Mouse (Mus musculus) ES-E14 (cell line): Measurements from ENCODE around the gene Wiz. TPM values are rescaled to one million over a fixed set of nuclear protein-coding genes. Genes with fewer than 3 reads are reported as not detected.
A peak's percentile ranks its signal among the peaks of the same experiment; 100 is the strongest.

Source experiments
- DNase-seq: peaks from one replicate; pipeline ENCODE4 v3.0.0-alpha.2; 2013; ENCODE audit warnings: low read depth, low spot score
- H3K27ac ChIP-seq: 2 replicates; pipeline ENCODE4 v1.5.1; 2012; ENCODE audit warnings: low read depth, mild to moderate bottlenecking, low read length, moderate library complexity, mixed read lengths; ENCODE audit not compliant: poor library complexity, insufficient read depth, severe bottlenecking
- H3K36me3 ChIP-seq: 2 replicates; pipeline ENCODE4 v1.6.1; 2012; ENCODE audit warnings: mild to moderate bottlenecking, low read length, moderate library complexity, mixed read lengths; ENCODE audit not compliant: control insufficient read depth, poor library complexity, insufficient read depth, severe bottlenecking
- H3K4me1 ChIP-seq, 2 experiments: fragments of 150-350 bp in 1 of 2; sonication (generic) in 1 of 2; 2 replicates each; pipeline ENCODE4 v1.6.1; 2012; ENCODE audit warnings: low read length in 2 of 2, mild to moderate bottlenecking in 1 of 2, mixed read lengths in 1 of 2; ENCODE audit not compliant: control insufficient read depth in 2 of 2, insufficient read depth in 2 of 2, poor library complexity in 1 of 2
- H3K4me3 ChIP-seq, 2 experiments: fragments of 150-350 bp in 1 of 2; sonication (generic) in 1 of 2; 2 replicates each; pipeline ENCODE4 v1.5.1; 2012; ENCODE audit warnings: low read length in 2 of 2, low read depth in 1 of 2, mild to moderate bottlenecking in 1 of 2, mixed read lengths in 1 of 2; ENCODE audit not compliant: insufficient read depth in 1 of 2, poor library complexity in 1 of 2, severe bottlenecking in 1 of 2
- H3K9ac ChIP-seq: 2 replicates; pipeline ENCODE4 v1.6.1; 2012; ENCODE audit warnings: low read depth, mild to moderate bottlenecking, low read length, mixed read lengths; ENCODE audit not compliant: poor library complexity, insufficient read depth, severe bottlenecking
- H3K9me3 ChIP-seq: fragments of 150-350 bp; sonication (generic); 2 replicates; pipeline ENCODE4 v1.6.1; 2012; ENCODE audit warnings: low read depth, mild to moderate bottlenecking, low read length; ENCODE audit not compliant: control insufficient read depth, insufficient read depth
- CHD2 ChIP-seq: IDR thresholded peaks from 2 replicates; pipeline ENCODE4 v1.6.1; 2014; ENCODE audit warnings: mild to moderate bottlenecking, low read depth, low read length, inconsistent platforms
- HCFC1 ChIP-seq: IDR thresholded peaks from 2 replicates; pipeline ENCODE4 v1.6.1; 2012; ENCODE audit warnings: low read length, inconsistent platforms, borderline replicate concordance; ENCODE audit not compliant: insufficient read depth
- MAFK ChIP-seq: IDR thresholded peaks from 2 replicates; pipeline ENCODE4 v1.6.1; 2014; ENCODE audit warnings: mild to moderate bottlenecking, low read depth, low read length, inconsistent platforms; ENCODE audit not compliant: insufficient read depth
- ZC3H11A ChIP-seq: IDR thresholded peaks from 2 replicates; pipeline ENCODE4 v1.6.1; 2012; ENCODE audit warnings: low read depth, mild to moderate bottlenecking, inconsistent platforms, low read length, borderline replicate concordance
- ZNF384 ChIP-seq: IDR thresholded peaks from 2 replicates; pipeline ENCODE4 v1.6.1; 2012; ENCODE audit warnings: low read depth, low read length, inconsistent platforms
- in situ Hi-C, 2 experiments: fragments of 600-800 bp; cut with MboI; formaldehyde crosslinking; loops; one replicate each; pipeline ENCODE4 v1.15.1; 2025; ENCODE audit warnings: low sequenced_read_pairs in 2 of 2, inconsistent platforms in 1 of 2; ENCODE audit not compliant: unreplicated experiment in 2 of 2
- total RNA-seq: library from RNA; depleted of rRNA; stranded (reverse); fragments of 300-350 nt; gene quantifications from 2 replicates; pipeline ENCODE4 v1.2.3, GENCODE M21; 2012

The Wiz gene
- total RNA-seq, 1 experiment: 10.4 TPM

GRCm38 (mm10) chr17:32387986-32388369 is 1.3 kb downstream of the Wiz start:
- Histone ChIP-seq H3K4me1 (peaks cover 0 to 4% of the 10 kb centered on the region in 2 experiments; a peak in 3 of 4 replicates), H3K27ac (no peak overlapping the region), H3K9ac (no peak overlapping the region), H3K36me3 (no peaks in the 10 kb centered on the region), H3K9me3 (no peaks in the 10 kb centered on the region), H3K4me3 (peak overlapping the region; percentile 94 to 96; a peak in 2 of 4 replicates)
- in situ Hi-C loops: no loop called here
- no peak for DNase-seq
- TF ChIP-seq ZNF384: no peak
- TF ChIP-seq HCFC1: no peak
- TF ChIP-seq CHD2: no peak
- TF ChIP-seq ZC3H11A: no peak
- TF ChIP-seq MAFK: no peak

- Histone ChIP-seq H3K4me3 (no peak overlapping the region), H3K27ac (no peak overlapping the region), H3K4me1 (peaks cover 0 to 4% of the 10 kb centered on the region in 2 experiments; a peak in 3 of 4 replicates), H3K36me3 (no peaks in the 10 kb centered on the region), H3K9me3 (no peaks in the 10 kb centered on the region), H3K9ac (no peak overlapping the region)
- TF ChIP-seq ZC3H11A: no peak
- TF ChIP-seq ZNF384: no peak
- no peak for TF ChIP-seq MAFK
- no peak for TF ChIP-seq CHD2
- no peak for TF ChIP-seq HCFC1
- DNase-seq: no peak
- in situ Hi-C loops: no loop called here
Observed at GRCm38 (mm10) chr17:32386659-32387432, 2.4 kb downstream of the Wiz start.

GRCm38 (mm10) chr17:32383661-32384060 is 5.6 kb downstream of the Wiz start:
- DNase-seq: no peak
- H3K9ac ChIP-seq: no peak overlapping the region
- H3K9me3 ChIP-seq: no peaks in the 10 kb centered on the region
- peaks cover 0 to 4% of the 10 kb centered on the region in 2 experiments; a peak in 2 of 4 replicates for H3K4me1 ChIP-seq
- H3K27ac ChIP-seq: no peak overlapping the region
- no peak overlapping the region for H3K4me3 ChIP-seq
- in situ Hi-C loops: no loop called here
- H3K36me3 ChIP-seq: no peaks in the 10 kb centered on the region
- TF ChIP-seq ZNF384: no peak
- no peak for TF ChIP-seq MAFK
- no peak for TF ChIP-seq ZC3H11A
- TF ChIP-seq HCFC1: no peak
- TF ChIP-seq CHD2: no peak

- no peak for TF ChIP-seq ZC3H11A
- TF ChIP-seq CHD2: no peak
- no peak for TF ChIP-seq HCFC1
- TF ChIP-seq ZNF384: no peak
- TF ChIP-seq MAFK: no peak
- in situ Hi-C loops: no loop called here
- Histone ChIP-seq H3K9ac (no peak overlapping the region), H3K9me3 (no peaks in the 10 kb centered on the region), H3K4me3 (no peak overlapping the region), H3K27ac (no peak overlapping the region), H3K36me3 (no peaks in the 10 kb centered on the region), H3K4me1 (no peaks in the 10 kb centered on the region; a peak in 1 of 4 replicates)
- no peak for DNase-seq
Observed at GRCm38 (mm10) chr17:32382576-32382975, 6.7 kb downstream of the Wiz start.
